Mouse (Mus musculus) embryonic facial prominence, embryonic 12.5 days (tissue): ENCODE measurements around the gene Nxph3. TPM values are rescaled to one million over a fixed set of nuclear protein-coding genes. Genes with fewer than 3 reads are reported as not detected.

Experiments used
- ATAC-seq: fragments of 200-750 bp; cut with Nextera tagmentation; 2 replicates; pipeline ENCODE4 v1.8.0; 2017; ENCODE audit not compliant: insufficient number of reproducible peaks, insufficient read depth, low FRiP score, low TSS enrichment
- H3K27ac ChIP-seq: fragments of 300-500 bp; sonication (generic); 2 replicates; pipeline ENCODE4 v1.5.1; 2016; ENCODE audit warnings: mild to moderate bottlenecking
- H3K27me3 ChIP-seq: fragments of 300-500 bp; sonication (generic); 2 replicates; pipeline ENCODE4 v1.6.1; 2016; ENCODE audit warnings: mild to moderate bottlenecking, moderate library complexity
- H3K36me3 ChIP-seq: fragments of 300-500 bp; sonication (generic); 2 replicates; pipeline ENCODE4 v1.6.1; 2016; ENCODE audit warnings: mild to moderate bottlenecking
- H3K4me1 ChIP-seq: fragments of 300-500 bp; sonication (generic); 2 replicates; pipeline ENCODE4 v1.6.1; 2016
- H3K4me2 ChIP-seq: fragments of 300-500 bp; sonication (generic); replicated peaks from 2 replicates; pipeline ENCODE4 v1.6.1; 2016; ENCODE audit warnings: mild to moderate bottlenecking, moderate library complexity
- H3K4me3 ChIP-seq: fragments of 300-500 bp; sonication (generic); 2 replicates; pipeline ENCODE4 v1.5.1; 2016; ENCODE audit warnings: mild to moderate bottlenecking
- H3K9ac ChIP-seq: fragments of 300-500 bp; sonication (generic); 2 replicates; pipeline ENCODE4 v1.6.1; 2016; ENCODE audit warnings: mild to moderate bottlenecking, moderate library complexity
- H3K9me3 ChIP-seq: fragments of 300-500 bp; sonication (generic); 2 replicates; pipeline ENCODE4 v1.6.1; 2016; ENCODE audit warnings: mild to moderate bottlenecking, moderate library complexity
- WGBS: fragments of 180-500 bp; shearing (Covaris S2); methylation state at CpG from one replicate; pipeline ENCODE4 v1.1.7; 2016; 5-methylcytosine and 5-hydroxymethylcytosine counted together
- polyA plus RNA-seq: library from polyadenylated mRNA; unstranded; fragments of >200 nt; fragmentation: Nextera tagmentation; extraction: Ambion mirVana; gene quantifications from 2 replicates; pipeline ENCODE4 v1.2.1, GENCODE M21; 2016

Gene Nxph3
- polyA plus RNA-seq, 1 experiment from 2014 or later, result 1.3 TPM

- Histone ChIP-seq H3K36me3 (no peaks in the 10 kb centered on the region), H3K9me3 (no peaks in the 10 kb centered on the region), H3K4me1 (peaks cover 43% of the 10 kb centered on the region), H3K9ac (no peak overlapping the region), H3K4me3 (no peak overlapping the region), H3K27ac (peak overlapping the region; percentile 26; the same call in 1 of the 2 replicates), H3K4me2 (no peak overlapping the region), H3K27me3 (peaks cover 33% of the 10 kb centered on the region)
- ATAC-seq, result no peak
- 36% methylated on average over 6 of the region's 6 CpGs for WGBS
Measured at GRCm38 (mm10) chr11:95517162-95517561, 2.8 kb upstream of the Nxph3 start.

- Histone ChIP-seq H3K27me3 (peaks cover 36% of the 10 kb centered on the region), H3K27ac (0 out of 2 replicates have a peak overlapping the region, but pooled peaks have one; percentile 26), H3K36me3 (no peaks in the 10 kb centered on the region), H3K9ac (no peak overlapping the region), H3K4me3 (no peak overlapping the region), H3K4me1 (peaks cover 43% of the 10 kb centered on the region), H3K4me2 (0 out of 2 replicates have a peak overlapping the region, but pooled peaks have one; percentile 5), H3K9me3 (no peaks in the 10 kb centered on the region)
- WGBS, result 2% methylated on average over 5 of the region's 5 CpGs
- no peak for ATAC-seq
Measured at GRCm38 (mm10) chr11:95516491-95516911, 2.1 kb upstream of the Nxph3 start.

DNA sequence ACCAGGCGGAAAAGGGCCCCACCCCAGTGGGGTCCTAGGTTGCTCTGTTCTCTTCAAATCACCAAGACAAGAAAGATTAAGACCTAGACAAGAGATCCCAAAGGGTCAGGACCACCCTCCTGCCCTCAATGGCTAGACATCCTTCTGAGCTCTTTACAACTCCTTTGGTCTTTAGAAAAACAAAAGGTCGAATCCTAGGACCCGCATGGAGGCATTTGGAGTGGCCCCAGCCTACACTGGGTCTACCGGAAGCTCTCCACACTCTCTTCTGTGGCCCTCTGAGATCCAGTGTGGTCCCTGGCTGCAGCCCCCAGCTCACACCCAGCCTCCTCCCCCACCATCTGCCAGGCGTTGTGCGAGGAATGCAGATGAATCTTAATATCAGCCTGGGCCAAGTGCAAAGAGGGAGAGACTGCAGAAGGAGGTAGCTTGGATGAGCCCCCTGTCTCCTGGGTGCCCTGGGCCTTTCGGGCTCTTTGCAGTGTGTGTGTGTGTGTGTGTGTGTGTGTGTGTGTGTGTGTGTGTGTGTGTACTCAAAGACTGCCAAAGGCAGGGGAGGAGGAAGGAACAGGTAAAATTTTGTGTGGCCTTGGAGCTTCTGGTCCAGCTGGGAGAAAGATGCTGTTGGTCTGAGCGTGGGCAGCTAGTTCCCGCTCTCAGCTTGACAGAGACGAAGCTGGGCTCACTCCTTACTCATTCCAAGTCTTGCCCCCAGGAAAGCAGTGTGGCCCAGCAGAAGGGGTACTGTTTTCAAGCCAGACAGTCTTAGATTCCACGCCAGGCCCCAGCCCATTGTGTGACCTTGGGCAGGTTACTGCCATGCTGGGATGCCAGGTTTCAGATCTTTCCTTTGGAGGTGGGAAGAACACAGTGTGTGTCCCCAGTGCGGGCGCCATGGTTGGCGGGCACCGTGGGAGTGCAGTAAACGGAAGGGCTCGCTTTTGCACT lies 1.3 kb upstream of the Nxph3 start:
- H3K36me3 ChIP-seq, result no peaks in the 10 kb centered on the region

DNA sequence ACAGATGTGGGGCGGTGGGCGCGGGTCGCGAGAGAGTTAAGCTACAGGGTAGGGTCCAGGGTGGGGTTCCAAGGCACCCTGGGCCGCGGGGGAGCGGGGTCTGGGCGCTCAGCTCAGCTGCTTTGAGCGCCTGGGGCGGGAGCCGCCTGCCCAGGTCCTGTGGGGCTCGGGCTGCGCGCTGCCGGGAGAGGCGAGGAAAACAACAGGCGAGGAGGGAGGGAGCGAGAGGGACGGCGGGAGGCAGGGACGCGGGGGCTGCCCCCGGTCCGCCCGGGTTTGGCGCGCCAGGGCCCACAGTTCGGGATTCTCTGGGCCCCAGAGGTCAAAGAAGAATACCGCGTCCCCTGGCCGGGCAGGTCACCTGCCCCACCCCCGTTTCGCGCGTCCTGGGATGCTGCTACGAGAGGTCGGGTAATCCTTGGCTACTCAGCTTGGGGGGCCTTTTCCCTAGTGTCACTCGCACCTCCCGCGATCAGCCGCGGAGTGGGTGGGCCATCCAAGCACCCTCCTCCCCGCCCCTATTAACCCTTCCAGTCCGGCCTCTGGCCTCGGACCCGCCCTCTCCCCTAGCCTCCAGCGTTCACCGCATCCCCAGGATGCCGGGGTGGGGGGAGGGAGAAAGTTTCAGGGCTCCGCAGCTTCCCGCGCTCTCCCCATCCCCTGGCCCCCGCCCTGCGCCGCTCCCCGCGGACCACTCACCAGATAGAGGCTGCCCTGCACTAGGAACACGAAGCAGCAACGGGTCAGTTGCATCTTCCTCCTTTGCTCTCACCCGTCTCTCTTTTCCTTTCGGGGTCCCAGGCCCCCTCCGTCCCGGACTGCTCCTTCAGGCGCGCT lies 691 bp downstream of the Nxph3 start:
- no peak for ATAC-seq
- H3K27me3 ChIP-seq, result peaks cover 36% of the 10 kb centered on the region

More for the DNA sequence above, 1.3 kb upstream of the Nxph3 start:
- 33% methylated on average over 17 of the region's 17 CpGs for WGBS
- Histone ChIP-seq H3K9ac (no peak overlapping the region), H3K4me1 (peaks cover 43% of the 10 kb centered on the region), H3K9me3 (no peaks in the 10 kb centered on the region), H3K27ac (no peak overlapping the region), H3K27me3 (peaks cover 36% of the 10 kb centered on the region), H3K4me3 (peak overlapping the region; percentile 62; the same call in 1 of the 2 replicates), H3K4me2 (peak overlapping the region; percentile 99; the same call in 1 of the 2 replicates)
- ATAC-seq, result no peak

DNA sequence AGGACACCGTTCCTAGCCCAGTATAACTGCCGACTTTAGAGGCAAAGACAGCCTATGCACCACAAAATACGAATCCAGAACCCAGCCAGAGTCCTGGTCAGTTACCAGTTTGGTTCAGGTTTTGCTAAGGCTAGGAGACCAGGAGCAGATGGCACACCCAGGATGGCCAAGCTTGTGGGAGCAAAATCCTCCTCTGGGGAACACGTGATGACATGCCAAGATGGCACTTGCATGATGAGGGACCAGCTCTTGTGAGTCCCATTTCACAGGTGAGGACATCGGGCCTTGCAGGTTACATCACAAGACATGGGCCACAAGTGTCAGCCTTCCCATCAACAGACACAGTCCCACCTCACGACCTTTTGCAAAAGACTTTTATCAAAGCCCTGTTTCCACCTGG lies 2.0 kb downstream of the Nxph3 start:
- Histone ChIP-seq H3K4me1 (peaks cover 35% of the 10 kb centered on the region), H3K27me3 (peaks cover 38% of the 10 kb centered on the region), H3K36me3 (no peaks in the 10 kb centered on the region), H3K4me3 (no peak overlapping the region), H3K9me3 (no peaks in the 10 kb centered on the region), H3K27ac (no peak overlapping the region), H3K4me2 (peak overlapping the region; percentile 99; the same call in 1 of the 2 replicates), H3K9ac (no peak overlapping the region)
- ATAC-seq, result no peak
- 81% methylated on average over 6 of the region's 6 CpGs for WGBS

More for the DNA sequence above, 691 bp downstream of the Nxph3 start:
- Histone ChIP-seq H3K27ac (no peak overlapping the region), H3K4me2 (peak overlapping the region; percentile 99), H3K9me3 (no peaks in the 10 kb centered on the region), H3K9ac (peak overlapping the region; percentile 55), H3K4me1 (peaks cover 30% of the 10 kb centered on the region), H3K36me3 (no peaks in the 10 kb centered on the region), H3K4me3 (peak overlapping the region; percentile 62)
- under 1% methylated on average over 65 of the region's 66 CpGs for WGBS

- peaks cover 31% of the 10 kb centered on the region for H3K4me1 ChIP-seq
- H3K9me3 ChIP-seq, result no peaks in the 10 kb centered on the region
- no peaks in the 10 kb centered on the region for H3K36me3 ChIP-seq
- H3K4me2 ChIP-seq, result no peak overlapping the region
- no peak overlapping the region for H3K4me3 ChIP-seq
- H3K27me3 ChIP-seq, result peaks cover 38% of the 10 kb centered on the region
- no peak for ATAC-seq
- no peak overlapping the region for H3K27ac ChIP-seq
- no peak overlapping the region for H3K9ac ChIP-seq
- WGBS, result 81% methylated on average over 1 of the region's 1 CpGs
Measured at GRCm38 (mm10) chr11:95511919-95512318, 2.5 kb downstream of the Nxph3 start.

DNA sequence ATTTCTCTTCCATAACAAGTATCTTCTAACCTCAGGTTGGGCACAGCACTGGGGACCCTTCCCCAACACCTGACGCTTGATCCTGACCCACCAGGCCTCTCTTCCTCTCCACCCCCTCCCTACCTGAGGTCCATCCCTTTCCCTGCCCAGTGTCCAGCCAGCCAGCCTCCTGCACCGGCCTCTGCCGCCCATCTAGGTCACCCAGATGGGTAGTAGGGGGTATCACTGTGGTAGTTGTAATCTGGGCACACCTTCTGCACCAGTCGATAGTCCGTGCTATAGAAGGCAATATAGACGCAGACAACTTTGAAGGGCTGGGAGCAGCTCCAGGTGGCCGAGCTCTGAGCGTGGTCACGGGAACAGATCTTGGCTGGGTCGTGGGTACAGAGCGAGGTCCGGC lies 3.7 kb downstream of the Nxph3 start:
- no peaks in the 10 kb centered on the region for H3K9me3 ChIP-seq
- H3K27ac ChIP-seq, result no peak overlapping the region
- H3K4me1 ChIP-seq, result peaks cover 19% of the 10 kb centered on the region
- H3K9ac ChIP-seq, result no peak overlapping the region
- no peak overlapping the region for H3K4me2 ChIP-seq
- no peak for ATAC-seq
- peaks cover 37% of the 10 kb centered on the region for H3K27me3 ChIP-seq
- 88% methylated on average over 12 of the region's 12 CpGs for WGBS
- no peaks in the 10 kb centered on the region for H3K36me3 ChIP-seq
- no peak overlapping the region for H3K4me3 ChIP-seq

- peaks cover 15% of the 10 kb centered on the region; the same call in 1 of the 2 replicates for H3K4me1 ChIP-seq
- ATAC-seq, result no peak
- peaks cover 26% of the 10 kb centered on the region for H3K27me3 ChIP-seq
- no peak overlapping the region for H3K9ac ChIP-seq
- H3K36me3 ChIP-seq, result no peaks in the 10 kb centered on the region
- WGBS, result 72% methylated on average over 6 of the region's 6 CpGs
- H3K27ac ChIP-seq, result no peak overlapping the region
- no peak overlapping the region for H3K4me3 ChIP-seq
- no peaks in the 10 kb centered on the region for H3K9me3 ChIP-seq
- H3K4me2 ChIP-seq, result no peak overlapping the region
Measured at GRCm38 (mm10) chr11:95509126-95509717, 5.1 kb downstream of the Nxph3 start.

GRCm38 (mm10) chr11:95508211-95508926 lies 6.0 kb downstream of the Nxph3 start:
- Histone ChIP-seq H3K4me3 (no peak overlapping the region), H3K4me2 (no peak overlapping the region), H3K9me3 (no peaks in the 10 kb centered on the region), H3K36me3 (no peaks in the 10 kb centered on the region), H3K27ac (no peak overlapping the region), H3K4me1 (peaks cover 21% of the 10 kb centered on the region; the same call in 1 of the 2 replicates), H3K27me3 (peaks cover 18% of the 10 kb centered on the region), H3K9ac (no peak overlapping the region)
- 53% methylated on average over 13 of the region's 13 CpGs for WGBS
- ATAC-seq, result no peak

DNA sequence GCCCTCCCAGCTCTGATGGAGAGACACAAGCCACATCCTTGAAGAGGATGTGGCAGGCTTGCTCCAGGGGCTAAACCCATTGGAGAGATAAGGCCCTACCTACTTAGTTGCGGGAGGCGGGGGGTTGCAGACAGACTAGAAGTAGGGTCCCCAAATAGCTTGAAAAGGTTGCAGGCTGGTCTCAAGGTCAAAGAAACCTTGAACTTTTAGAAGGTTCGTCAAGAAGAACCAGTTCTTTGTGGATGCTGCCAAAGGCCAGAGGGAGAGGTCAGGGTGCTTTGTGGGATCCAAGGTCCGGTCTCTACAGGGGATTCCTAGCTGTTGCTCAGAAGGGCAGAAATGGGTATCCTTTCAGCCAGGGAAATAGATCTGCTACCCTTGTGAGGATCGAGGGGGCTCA lies 6.6 kb downstream of the Nxph3 start:
- Histone ChIP-seq H3K4me1 (peaks cover 17% of the 10 kb centered on the region; the same call in 1 of the 2 replicates), H3K27ac (no peak overlapping the region), H3K9ac (no peak overlapping the region), H3K4me3 (no peak overlapping the region), H3K4me2 (no peak overlapping the region), H3K27me3 (peaks cover 12% of the 10 kb centered on the region), H3K36me3 (no peaks in the 10 kb centered on the region), H3K9me3 (no peaks in the 10 kb centered on the region)
- ATAC-seq, result no peak
- WGBS, result 73% methylated on average over 5 of the region's 5 CpGs
